Mouse (Mus musculus): ENCODE results near the gene Lhfpl3.

DNA sequence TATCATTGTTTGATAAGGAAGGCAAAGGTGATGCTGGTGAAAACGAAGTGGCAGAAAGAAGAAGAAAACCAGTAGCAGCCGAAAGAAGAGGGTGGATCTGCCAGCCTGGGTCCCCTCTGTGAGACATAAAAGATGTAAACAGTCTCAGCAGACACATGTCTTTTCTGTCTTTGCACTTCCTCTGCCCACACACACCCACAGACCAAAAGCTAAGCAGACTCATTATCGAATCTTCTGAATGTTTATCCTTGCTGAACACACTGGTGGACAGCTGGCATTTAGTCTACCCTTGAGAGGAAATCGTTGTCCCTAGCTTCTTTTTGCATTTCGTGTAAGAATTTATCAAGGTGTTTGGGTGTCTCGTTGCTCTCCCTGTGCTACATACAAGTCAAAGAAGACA, 443.8 kb downstream of the Lhfpl3 start:
- no peak for TF ChIP-seq CTCF (IDR thresholded peaks at IDR 0.05; ENCODE audit: low read depth)
- TF ChIP-seq EP300 (IDR thresholded peaks at IDR 0.05; ENCODE audit: low read depth) = no peak
